Mouse (Mus musculus): ENCODE results near the gene Syt8.
A peak's percentile ranks its signal among the peaks of the same experiment; 100 is the strongest.

Gene Syt8

DNA sequence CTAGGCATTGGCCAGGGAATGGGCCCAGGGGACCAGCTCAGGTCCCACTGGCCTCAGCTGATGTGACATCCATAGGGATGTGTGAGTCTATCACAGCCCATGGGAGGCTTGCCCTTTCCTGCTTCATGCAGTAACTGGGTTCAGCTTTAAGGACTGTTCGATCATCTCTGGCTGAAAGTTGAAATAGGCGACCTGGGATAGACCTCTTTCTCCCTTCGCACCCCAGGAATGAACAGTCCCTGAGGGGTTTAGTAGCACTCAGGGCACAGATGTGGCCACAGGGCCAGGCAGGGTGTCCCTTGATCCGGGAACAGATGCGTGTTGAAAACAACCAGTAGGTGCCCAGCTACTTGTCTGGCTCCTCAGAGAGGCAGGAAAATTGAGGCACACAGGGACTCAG is 41.6 kb downstream of the Syt8 start:
- no peak for DNase-seq (ENCODE audit: low spot score in 2 of 2)

DNA sequence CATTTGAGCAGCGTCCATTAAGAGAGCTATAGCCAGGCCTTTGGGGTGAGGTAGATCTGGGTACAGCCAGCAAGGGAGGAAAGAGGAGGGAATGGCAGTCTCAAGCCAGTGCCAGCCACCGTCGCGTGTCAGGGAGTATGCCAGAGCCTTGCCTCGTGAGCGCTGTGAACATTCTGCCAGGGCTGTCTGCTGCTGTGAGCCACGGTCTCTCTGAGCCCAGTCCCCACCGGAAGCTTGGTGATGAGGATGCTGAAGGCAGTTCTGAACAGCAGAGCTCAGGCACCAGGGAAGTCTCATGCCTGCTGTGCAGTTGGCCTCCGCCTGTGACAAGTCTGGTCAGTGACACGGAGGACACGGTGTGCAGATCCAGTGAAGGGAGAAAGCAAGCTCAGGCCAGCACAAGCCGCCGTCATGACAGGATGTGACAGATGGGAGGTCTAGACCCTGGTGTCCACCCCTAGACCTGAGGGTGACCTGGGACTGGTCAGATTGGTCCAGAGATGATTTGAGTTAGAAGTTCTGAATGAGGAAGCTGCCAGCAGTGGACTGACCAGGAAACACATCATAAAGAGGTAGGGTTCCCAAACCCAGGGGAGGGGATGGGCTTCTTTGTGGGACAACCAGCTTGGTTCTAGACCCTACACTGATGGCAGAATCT is 42.3 kb downstream of the Syt8 start:
- DNase-seq (ENCODE audit: low spot score in 2 of 2), result peak in 1 of 2 experiments; percentile 34

DNA sequence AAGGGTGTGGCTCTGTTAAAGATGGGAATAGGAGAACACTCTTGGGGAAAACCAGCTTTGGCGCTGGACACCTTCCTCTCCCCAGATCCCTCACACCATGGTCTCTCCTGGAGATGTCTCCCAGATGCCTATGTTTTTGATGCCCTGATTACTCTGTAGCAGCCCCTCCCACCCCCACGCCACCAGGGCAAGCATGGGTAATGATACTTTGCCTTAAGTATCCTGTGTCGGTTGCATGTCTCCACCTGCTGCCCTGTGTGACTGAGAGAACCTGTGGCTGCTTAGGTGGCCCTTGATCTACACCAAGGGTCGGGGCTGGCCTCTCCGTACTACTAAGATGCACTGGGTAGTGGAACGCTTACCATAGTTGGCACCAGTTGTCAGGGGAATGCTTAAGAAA is 43.4 kb downstream of the Syt8 start:
- no peak for DNase-seq (ENCODE audit: low spot score in 2 of 2)

DNA sequence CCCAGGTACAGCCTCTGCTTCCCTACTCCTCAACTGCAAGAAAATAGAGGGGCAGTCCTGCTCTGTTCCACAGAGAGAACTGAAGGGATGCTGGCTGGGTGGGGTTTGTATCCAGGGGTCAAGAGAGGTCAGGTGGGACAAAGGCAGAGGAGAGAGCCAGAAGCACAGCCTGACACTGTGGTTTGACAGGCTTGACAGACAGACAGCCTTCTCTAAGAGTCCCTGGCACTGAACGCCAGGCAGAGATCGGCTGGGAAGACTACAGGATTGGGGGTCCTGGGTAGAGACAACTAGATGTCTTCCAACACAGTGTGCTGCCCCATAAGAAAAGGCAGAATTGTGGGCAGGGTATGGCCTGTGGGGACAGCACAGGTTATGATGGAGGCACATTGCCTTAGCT is 43.9 kb downstream of the Syt8 start:
- DNase-seq (ENCODE audit: low spot score in 2 of 2), result no peak

DNA sequence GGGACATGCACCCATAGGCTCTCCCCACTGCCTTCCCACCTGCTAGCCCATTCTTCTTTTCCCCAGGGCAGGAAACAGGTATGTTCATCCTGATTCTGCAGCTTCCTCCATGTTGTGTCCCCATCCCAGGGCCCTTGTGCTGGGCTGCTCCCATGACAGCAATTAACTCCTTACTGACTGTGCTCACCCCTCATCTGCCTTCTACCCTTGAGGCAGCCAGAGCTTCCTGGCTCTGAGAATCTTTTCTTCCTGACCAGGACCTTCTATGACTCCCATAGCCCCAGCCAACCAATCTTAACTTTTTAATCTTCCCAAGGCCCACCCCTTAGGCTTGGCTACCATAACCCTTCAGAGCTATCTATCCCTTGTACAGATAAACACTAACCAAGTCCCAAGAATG is 44.7 kb downstream of the Syt8 start:
- no peak for DNase-seq (ENCODE audit: low spot score in 2 of 2)

DNA sequence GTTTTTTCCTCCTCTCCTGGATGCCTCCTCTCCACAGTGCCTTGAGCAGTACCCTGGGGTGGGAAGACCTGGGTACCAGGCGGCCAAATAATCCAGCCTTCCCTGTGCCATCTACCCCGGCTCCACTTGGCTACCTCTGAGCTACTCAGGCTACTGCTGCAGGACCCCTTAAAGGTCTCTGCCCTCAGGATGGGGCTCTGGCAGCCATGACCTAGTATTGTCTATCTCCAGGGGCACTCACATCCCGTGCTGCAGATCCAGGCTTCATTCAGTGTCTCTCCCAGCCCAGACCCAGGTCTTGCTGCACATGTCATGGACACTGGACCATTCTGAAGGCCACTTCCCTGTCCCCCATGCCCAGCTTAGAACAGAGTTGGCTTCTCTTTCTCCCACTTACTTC is 45.2 kb downstream of the Syt8 start:
- DNase-seq (ENCODE audit: low spot score in 2 of 2), result no peak

DNA sequence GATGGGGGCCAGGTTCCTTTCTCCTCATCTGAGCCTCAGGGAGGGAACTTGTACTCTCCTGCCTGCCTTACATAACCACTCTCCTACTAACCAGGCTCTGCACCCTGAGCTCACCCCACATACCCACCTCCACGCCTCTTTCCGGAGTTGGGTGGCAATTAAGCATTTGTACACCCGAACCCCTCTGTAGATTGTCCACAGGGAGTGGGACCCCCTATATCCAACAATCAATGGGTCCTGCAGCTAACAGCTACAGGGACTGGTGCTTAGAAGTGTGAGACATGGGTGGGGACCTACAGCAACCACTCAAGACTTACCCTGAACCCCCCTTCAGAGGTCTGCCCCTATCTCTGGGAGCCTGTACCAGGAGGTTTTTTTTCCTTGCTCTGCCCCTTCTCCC is 46.0 kb downstream of the Syt8 start:
- DNase-seq (ENCODE audit: low spot score in 2 of 2), result no peak

DNA sequence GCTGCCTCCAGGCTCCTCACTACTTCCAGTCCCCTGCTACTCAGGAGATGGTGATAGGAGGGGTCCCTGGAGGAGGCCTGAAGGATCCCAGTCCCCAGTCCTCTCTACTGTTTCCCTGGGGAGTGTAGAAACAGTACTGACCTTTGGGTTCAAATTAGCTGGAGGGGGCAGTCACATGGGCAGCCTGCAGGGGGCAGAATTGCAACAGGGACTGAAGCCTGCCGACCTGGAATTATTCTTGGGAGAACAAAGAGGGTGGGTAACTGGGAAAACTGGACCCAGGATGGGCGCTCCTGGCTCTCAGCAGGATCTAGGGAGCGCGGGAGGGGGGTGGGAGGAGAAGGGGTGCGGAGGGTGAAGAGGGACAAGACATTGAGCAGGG is 46.5 kb downstream of the Syt8 start:
- peak in 1 of 2 experiments; percentile 63 for DNase-seq (ENCODE audit: low spot score in 2 of 2)

DNA sequence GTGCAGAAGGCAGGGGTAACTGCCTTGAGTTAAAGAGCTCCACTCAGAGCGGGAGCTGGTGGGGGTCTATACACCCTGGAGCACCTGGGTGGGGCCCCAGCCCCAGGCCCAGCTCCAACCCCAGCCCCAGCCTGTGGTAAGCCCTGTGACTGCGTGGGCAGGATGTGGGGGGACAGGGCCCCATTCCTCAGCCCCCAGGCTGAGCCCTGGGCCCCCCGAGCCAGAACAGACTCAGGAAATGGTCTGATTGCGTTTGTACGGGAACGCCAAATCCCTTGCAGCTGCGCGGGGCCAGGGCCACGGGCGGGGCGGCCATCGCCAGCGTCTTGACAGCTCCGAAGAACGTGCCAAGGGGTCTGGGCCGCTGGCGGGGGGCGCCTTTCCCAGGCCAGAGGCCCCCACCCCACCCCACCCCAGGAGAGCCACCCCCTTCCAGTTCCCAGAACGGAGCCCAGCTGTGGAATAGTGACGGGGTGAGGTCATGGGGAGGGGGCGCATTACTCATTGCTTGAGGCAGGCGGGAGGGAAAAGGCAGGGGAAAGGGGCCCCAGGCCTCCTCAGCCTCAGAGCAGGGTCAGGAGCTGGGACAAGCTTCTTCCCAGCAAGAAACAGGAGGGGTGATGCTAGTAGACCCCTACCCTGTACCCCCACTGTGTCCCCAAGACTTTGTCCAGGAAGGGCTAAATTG is 47.1 kb downstream of the Syt8 start:
- DNase-seq (ENCODE audit: low spot score in 2 of 2), result no peak

DNA sequence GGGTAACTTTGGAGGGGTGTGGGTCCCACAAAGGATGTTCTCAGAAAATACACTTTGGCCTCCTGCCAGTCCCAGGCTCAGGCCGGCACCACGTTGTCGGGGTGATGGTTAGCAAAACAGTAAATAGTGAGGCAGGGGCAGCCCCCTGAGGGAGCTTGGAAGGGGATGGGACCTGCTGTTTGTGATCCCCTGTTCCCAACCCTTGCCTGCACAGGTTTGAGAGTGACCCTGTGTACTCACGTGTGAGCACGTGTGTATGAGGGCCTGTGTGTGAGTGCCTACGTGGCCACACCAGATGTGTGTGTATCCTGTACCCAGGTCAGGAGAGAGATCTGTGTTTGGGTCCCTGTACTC is 47.6 kb downstream of the Syt8 start:
- DNase-seq (ENCODE audit: low spot score in 2 of 2), result no peak

DNA sequence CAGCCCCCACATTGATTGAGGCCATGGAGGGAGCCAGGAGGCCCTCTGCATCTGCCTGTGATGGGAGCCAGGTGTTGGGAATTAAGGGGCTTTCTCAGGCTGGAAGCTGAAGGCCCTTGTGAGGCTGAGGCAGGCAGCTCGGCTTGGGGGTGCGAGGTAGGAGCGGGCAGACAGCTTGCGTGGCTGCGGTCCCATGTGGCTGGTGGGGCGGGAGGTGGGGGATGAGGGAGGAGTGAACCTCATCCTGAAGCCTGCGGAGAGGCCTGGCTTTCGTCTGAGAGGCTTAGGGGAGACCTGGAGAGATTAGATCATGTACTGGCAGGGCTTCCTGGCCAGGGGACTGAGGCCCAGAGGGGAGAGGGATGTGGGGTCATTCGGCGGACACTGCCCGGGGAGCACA is 48.5 kb downstream of the Syt8 start:
- DNase-seq (ENCODE audit: low spot score in 2 of 2), result no peak

DNA sequence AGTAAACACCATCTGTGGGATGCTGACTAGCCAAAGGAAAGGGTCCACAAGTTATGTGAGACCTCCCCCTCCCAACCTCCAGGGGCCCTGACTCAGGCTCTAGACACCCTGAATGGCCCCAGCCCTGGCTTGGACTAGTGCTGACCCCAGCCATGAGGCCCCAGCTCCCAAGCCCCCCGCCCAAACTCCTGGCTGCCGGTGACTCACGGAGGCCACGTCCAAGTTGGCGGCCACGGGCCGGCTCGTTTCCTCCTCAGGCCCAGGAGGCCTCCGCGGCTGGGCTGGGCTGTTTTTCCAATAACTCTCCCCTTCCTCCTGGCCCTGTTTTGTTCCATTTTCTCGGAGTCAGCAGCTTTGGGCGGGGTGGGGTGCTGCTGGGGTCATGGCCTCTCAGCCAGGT is 50.1 kb downstream of the Syt8 start:
- DNase-seq (ENCODE audit: low spot score in 2 of 2), result no peak

DNA sequence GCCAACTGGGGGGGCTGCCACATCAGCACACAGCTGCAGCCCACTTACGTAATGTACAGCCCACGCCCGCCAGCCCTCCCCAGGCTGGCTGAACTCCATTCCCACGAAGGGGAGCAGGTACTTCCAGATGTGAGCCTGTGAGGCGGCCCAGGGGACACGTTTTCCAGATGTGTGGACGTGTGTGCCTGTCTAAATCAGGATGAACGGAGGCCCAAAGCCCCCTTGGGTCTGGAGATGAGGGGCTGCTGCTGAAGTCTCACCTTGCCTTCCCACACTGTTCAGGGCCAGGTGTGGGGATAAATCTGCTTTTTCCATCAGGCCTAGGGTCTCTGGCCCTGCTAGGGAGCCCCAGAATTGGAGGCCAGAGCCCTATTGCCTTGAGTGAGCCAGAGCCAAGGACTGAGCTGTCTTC is 52.1 kb downstream of the Syt8 start:
- DNase-seq (ENCODE audit: low spot score in 2 of 2), result no peak

DNA sequence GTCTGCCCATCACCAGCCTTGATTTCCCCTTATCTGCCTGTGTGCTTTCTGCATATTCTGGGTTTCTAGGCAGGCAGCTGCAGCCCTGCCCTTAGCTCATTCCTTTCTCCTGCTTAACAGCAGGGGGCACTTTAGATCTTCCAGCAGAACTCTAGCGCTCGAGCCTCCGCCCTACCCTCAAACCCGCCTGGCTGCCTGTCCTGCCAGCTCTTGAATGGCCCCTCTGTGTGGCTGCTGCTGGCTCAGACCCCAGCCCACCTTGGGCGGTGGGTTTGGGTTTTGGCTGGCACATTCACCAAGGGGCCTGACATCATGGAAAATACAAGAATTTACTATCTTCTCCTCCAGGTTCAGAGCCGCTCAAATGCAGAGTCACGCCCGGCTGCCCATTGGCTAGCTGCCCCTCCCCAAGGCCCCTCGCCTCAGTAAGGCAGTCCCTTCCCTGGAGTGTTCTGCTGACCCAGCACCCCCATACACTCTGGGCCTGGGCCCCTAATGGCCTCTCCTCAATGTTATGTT is 52.8 kb downstream of the Syt8 start:
- no peak for DNase-seq (ENCODE audit: low spot score in 2 of 2)

DNA sequence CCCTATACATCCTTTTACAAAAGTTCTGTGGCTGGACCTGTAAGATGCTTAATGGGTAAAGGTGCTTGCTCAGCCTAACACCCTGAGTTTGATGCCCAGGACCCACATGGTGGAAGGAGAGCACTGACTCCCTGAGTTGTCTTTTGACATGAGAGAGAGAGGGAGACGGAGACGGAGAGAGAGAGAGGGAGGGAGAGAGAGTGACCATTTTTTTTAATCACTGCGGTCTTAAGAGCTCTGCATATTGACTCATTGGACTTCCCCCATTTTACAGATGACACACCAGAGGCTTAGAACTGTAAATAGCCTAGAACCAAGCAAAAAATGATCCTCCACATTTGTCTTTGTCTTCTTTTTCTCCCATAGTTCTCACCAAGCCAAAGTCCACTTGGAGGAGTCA is 53.4 kb downstream of the Syt8 start:
- no peak for DNase-seq (ENCODE audit: low spot score in 2 of 2)

Data from cerebellum, postnatal 4 days (tissue).